Mouse (Mus musculus) thymus, postnatal 10 days (tissue): Measurements from ENCODE around the gene Mettl6.

ENCODE experiments used
- DNase-seq, 2 experiments: peaks; one replicate each; pipeline ENCODE4 v3.0.0; 2021; ENCODE audit warnings: low spot score in 2 of 2

The Mettl6 gene

GRCm38 (mm10) chr14:31431789-31432330 lies 63.0 kb downstream of the Mettl6 start:
- no peak for DNase-seq

- no peak for DNase-seq
These were observed 65.8 kb downstream of the Mettl6 start for GRCm38 (mm10) chr14:31429004-31429395.

GRCm38 (mm10) chr14:31428211-31429003 lies 66.4 kb downstream of the Mettl6 start:
- DNase-seq = no peak
